ENCODE assay signal across 7 mouse cellular contexts in the genomic region with DNA sequence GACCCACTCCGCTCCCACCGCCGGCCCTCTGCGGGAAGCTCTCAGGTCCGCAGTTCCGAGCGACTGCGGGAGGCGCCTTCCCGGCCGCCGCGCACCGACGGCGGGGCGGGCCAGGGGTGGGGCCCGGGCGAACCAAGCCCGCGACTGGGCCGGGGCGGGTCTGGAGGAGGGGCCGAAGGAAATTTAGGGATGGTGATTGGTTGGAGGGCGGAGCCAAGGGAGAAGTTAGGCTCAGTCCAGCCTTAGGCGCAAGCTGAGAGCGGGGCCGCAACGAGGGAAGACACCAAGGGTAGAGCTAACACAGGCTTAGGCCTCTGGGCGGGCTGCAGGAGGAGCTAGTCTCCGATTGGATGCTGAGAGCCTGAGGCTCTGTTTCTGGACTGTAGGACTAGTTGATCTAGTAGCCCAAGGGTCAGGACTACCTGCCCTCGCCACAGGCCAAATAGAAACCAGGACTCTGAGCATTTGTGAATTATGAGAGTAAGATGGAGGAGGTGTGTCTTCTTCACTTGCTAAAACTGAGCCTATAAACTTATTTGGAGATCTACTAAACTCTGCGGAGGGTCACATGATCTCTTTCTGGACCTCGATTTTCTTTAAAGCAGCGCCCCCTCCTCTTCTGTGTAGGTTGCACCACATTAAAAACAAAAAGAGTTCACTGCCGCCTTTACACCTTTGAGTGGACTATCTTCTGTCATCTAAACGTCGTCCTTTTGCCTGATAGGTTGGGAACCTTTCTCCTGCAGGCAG. TPM values are rescaled to one million over a fixed set of nuclear protein-coding genes. Genes with fewer than 3 reads are reported as not detected.
A peak's percentile ranks its signal among the peaks of the same experiment; 100 is the strongest.
DNase-seq lines count a peak whose midpoint lies in the region; ATAC-seq and TF ChIP-seq lines count a peak whose summit lies in the region.

Gene Gnai2 (minus strand): TSS at position 89 of the 750 bp plus-strand sequence.

- H3K27me3 ChIP-seq in intestine, embryonic 16.5 days (replicated peaks; ENCODE audit: control insufficient read depth, insufficient read depth, low read length), result no peaks in the 10 kb centered on the region
- H3K27me3 ChIP-seq in midbrain, embryonic 11.5 days (ENCODE audit: control insufficient read depth, insufficient read depth, low read length), result no peaks in the 10 kb centered on the region
- H3K27me3 ChIP-seq in small intestine, adult 2 months (ENCODE audit: control insufficient read depth, insufficient read depth, low read length), result no peaks in the 10 kb centered on the region

- H3K36me3 ChIP-seq in intestine, embryonic 16.5 days (ENCODE audit: control insufficient read depth, insufficient read depth, low read length), result no peaks in the 10 kb centered on the region
- no peaks in the 10 kb centered on the region for H3K36me3 ChIP-seq in midbrain, embryonic 11.5 days (ENCODE audit: control insufficient read depth, insufficient read depth, low read length)
- no peaks in the 10 kb centered on the region for H3K36me3 ChIP-seq in small intestine, adult 2 months (ENCODE audit: control insufficient read depth, insufficient read depth, low read length)

- TF ChIP-seq POLR2A in small intestine, adult 2 months (IDR thresholded peaks at IDR 0.05; ENCODE audit: low read depth, low read length), result peak; percentile 89

- ATAC-seq in intestine, embryonic 16.5 days, result peak; percentile 96
- peak; percentile 86 for ATAC-seq in midbrain, embryonic 11.5 days (ENCODE audit: low FRiP score)

- peak; percentile 99 for DNase-seq in adrenal gland, adult 2 months
- peak; percentile 97 for DNase-seq in embryo, embryonic 9.5 days (ENCODE audit: extremely low spot score)
- DNase-seq in gastrocnemius, postnatal 4 days (ENCODE audit: low spot score in 2 of 2), result peak; percentile 92 to 96
- DNase-seq in left cerebral cortex, postnatal 36 days (ENCODE audit: low spot score in 2 of 2), result peak; percentile 94 to 95
- DNase-seq in midbrain, embryonic 11.5 days (ENCODE audit: low spot score, missing footprints), result peak; percentile 98

- no peaks in the 10 kb centered on the region for H3K9me3 ChIP-seq in intestine, embryonic 16.5 days (ENCODE audit: control insufficient read depth, low read length)
- no peaks in the 10 kb centered on the region for H3K9me3 ChIP-seq in midbrain, embryonic 11.5 days (ENCODE audit: control insufficient read depth, low read length)

- 3% methylated on average over 36 of the region's 38 CpGs for WGBS in intestine, embryonic 16.5 days
- WGBS in midbrain, embryonic 11.5 days, result 3% methylated on average over 38 of the region's 38 CpGs
- 4% methylated on average over 38 of the region's 38 CpGs for WGBS in small intestine, adult 2 months

- intact Hi-C loops in left cerebral cortex, postnatal 36 days (cut with DNase I), result no loop called here

- peak within 1 kb of the TSS; percentile 90 for H3K9ac ChIP-seq in intestine, embryonic 16.5 days (ENCODE audit: low read depth, low read length)
- peak within 1 kb of the TSS; percentile 85 for H3K9ac ChIP-seq in midbrain, embryonic 11.5 days (ENCODE audit: low read length)

- peak; percentile 29; the same call in 1 of the 2 replicates for TF ChIP-seq CTCF in small intestine, adult 2 months (IDR thresholded peaks at IDR 0.05; ENCODE audit: extremely low read depth, insufficient read length, insufficient replicate concordance, low read depth, low read length)

- peak within 1 kb of the TSS; percentile 97 for H3K4me2 ChIP-seq in intestine, embryonic 16.5 days (ENCODE audit: low read depth, low read length)
- peak within 1 kb of the TSS; percentile 97 for H3K4me2 ChIP-seq in midbrain, embryonic 11.5 days

- H3K4me1 ChIP-seq in intestine, embryonic 16.5 days (ENCODE audit: control insufficient read depth, insufficient read depth, low read length), result peaks cover 40% of the 10 kb centered on the region
- H3K4me1 ChIP-seq in midbrain, embryonic 11.5 days (ENCODE audit: control insufficient read depth, insufficient read depth, low read length), result peaks cover 52% of the 10 kb centered on the region
- peaks cover 17% of the 10 kb centered on the region for H3K4me1 ChIP-seq in small intestine, adult 2 months (ENCODE audit: control insufficient read depth, insufficient read depth, insufficient read length, low read length)

- peak within 1 kb of the TSS; percentile 84 for H3K4me3 ChIP-seq in intestine, embryonic 16.5 days (ENCODE audit: low read length)
- H3K4me3 ChIP-seq in midbrain, embryonic 11.5 days (ENCODE audit: low read depth, low read length), result peak within 1 kb of the TSS; percentile 67
- H3K4me3 ChIP-seq in small intestine, adult 2 months (ENCODE audit: low read depth, low read length), result peak within 1 kb of the TSS; percentile 92

- H3K27ac ChIP-seq in intestine, embryonic 16.5 days (ENCODE audit: low read length), result peak within 1 kb of the TSS; percentile 91
- H3K27ac ChIP-seq in midbrain, embryonic 11.5 days (ENCODE audit: low read depth, low read length), result peak within 1 kb of the TSS; percentile 100
- peak within 1 kb of the TSS; percentile 77 for H3K27ac ChIP-seq in small intestine, adult 2 months (ENCODE audit: insufficient read depth, low read depth, low read length)

RNA-seq across cellular contexts. Expression of gene Gnai2, which starts in this region (rescaled TPM):
- 100 to 1,000 TPM; 198 to 278 TPM for total RNA-seq in adrenal gland, adult 2 months (2021)
- 330 and 345 TPM in 2 replicates for polyA plus RNA-seq in adrenal gland, adult 2 months (2012; rRNA removed)
- 100 to 1,000 TPM; 307 to 340 TPM for total RNA-seq in gastrocnemius, postnatal 4 days (2021)
- 301 and 311 TPM in 2 replicates for polyA plus RNA-seq in intestine, embryonic 16.5 days (2015; fragmentation: Nextera tagmentation; extraction: Ambion mirVana)
- 100 to 1,000 TPM; 215 to 221 TPM for total RNA-seq in left cerebral cortex, postnatal 36 days (2021)
- 578 and 581 TPM in 2 replicates for polyA plus RNA-seq in midbrain, embryonic 11.5 days (2014; fragmentation: Nextera tagmentation; extraction: Ambion mirVana)
- polyA plus RNA-seq in small intestine, adult 2 months (2012; rRNA removed), result 264 and 501 TPM in 2 replicates

Comparison
In these comparisons a context has a peak if more than half of its experiments do, and no peak if none do; other contexts are left out.
1. Peak in every context shown above with its lines: DNase-seq, ATAC-seq, H3K4me3 ChIP-seq and H3K27ac ChIP-seq.